Mouse (Mus musculus) hindbrain, embryonic 11.5 days (tissue): ENCODE measurements around the gene Mef2c. TPM values are rescaled to one million over a fixed set of nuclear protein-coding genes. Genes with fewer than 3 reads are reported as not detected.

Experiments
- ATAC-seq: fragments of 200-750 bp; cut with Nextera tagmentation; 2 replicates; pipeline ENCODE4 v1.8.0; 2017; ENCODE audit warnings: mild to moderate bottlenecking, moderate TSS enrichment, moderate library complexity; ENCODE audit not compliant: low FRiP score
- DNase-seq: peaks from one replicate; pipeline ENCODE4 v3.0.0-alpha.2; 2015; ENCODE audit warnings: low spot score
- H3K27ac ChIP-seq: fragments of 300-500 bp; sonication (generic); 2 replicates; pipeline ENCODE4 v1.5.1; 2014; ENCODE audit warnings: mild to moderate bottlenecking, low read depth, low read length
- H3K27me3 ChIP-seq: fragments of 300-500 bp; sonication (generic); 2 replicates; pipeline ENCODE4 v1.6.1; 2014; ENCODE audit warnings: mild to moderate bottlenecking, low read length, moderate library complexity, mixed read lengths; ENCODE audit not compliant: control insufficient read depth, insufficient read depth
- H3K36me3 ChIP-seq: fragments of 300-500 bp; sonication (generic); 2 replicates; pipeline ENCODE4 v1.6.1; 2014; ENCODE audit warnings: mild to moderate bottlenecking, low read length, moderate library complexity, mixed read lengths; ENCODE audit not compliant: control insufficient read depth, insufficient read depth
- H3K4me1 ChIP-seq: fragments of 300-500 bp; sonication (generic); replicated peaks from 2 replicates; pipeline ENCODE4 v1.6.1; 2014; ENCODE audit warnings: low read length, mixed read lengths; ENCODE audit not compliant: control insufficient read depth, insufficient read depth
- H3K4me2 ChIP-seq: fragments of 300-500 bp; sonication (generic); replicated peaks from 2 replicates; pipeline ENCODE4 v1.6.1; 2014; ENCODE audit warnings: mild to moderate bottlenecking, low read depth, low read length
- H3K4me3 ChIP-seq: fragments of 300-500 bp; sonication (generic); 2 replicates; pipeline ENCODE4 v1.5.1; 2014; ENCODE audit warnings: low read depth, low read length
- H3K9ac ChIP-seq: fragments of 300-500 bp; sonication (generic); 2 replicates; pipeline ENCODE4 v1.6.1; 2014; ENCODE audit warnings: low read depth, low read length
- H3K9me3 ChIP-seq: fragments of 300-500 bp; sonication (generic); 2 replicates; pipeline ENCODE4 v1.6.1; 2016; ENCODE audit warnings: low read length; ENCODE audit not compliant: control insufficient read depth
- WGBS: fragments of 180-500 bp; shearing (Covaris S2); extraction: QIAGEN DNeasy Blood & Tissue Kit; methylation state at CpG from one replicate; pipeline ENCODE4 v1.1.7; 2014; 5-methylcytosine and 5-hydroxymethylcytosine counted together
- polyA plus RNA-seq: library from polyadenylated mRNA; unstranded; fragments of >200 nt; fragmentation: Nextera tagmentation; extraction: Ambion mirVana; gene quantifications from 2 replicates; pipeline ENCODE4 v1.2.1, GENCODE M21; 2014

The Mef2c gene
- polyA plus RNA-seq, 1 experiment from 2014 or later: 18.7 TPM

DNA sequence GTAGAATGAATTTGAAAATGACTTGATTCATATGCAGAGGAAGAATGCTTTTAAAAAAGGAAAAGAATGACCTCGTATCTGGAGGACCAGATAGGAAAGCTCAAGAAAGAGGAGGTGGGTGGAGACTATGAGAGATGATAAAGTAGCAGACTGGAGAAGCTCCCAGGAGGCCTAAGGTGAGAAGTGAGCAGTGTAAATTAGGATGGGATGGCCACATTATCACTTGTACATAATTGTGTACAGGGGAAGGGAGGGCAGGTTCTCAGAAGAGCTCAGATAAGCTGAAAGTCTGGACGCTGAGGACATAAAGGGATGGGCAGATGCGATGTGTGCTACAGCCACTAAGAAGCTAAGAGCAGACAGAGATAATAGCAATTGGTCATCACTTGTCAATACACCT lies 124.3 kb downstream of the Mef2c start:
- Histone ChIP-seq H3K27ac (no peak overlapping the region), H3K27me3 (no peaks in the 10 kb centered on the region), H3K4me3 (no peak overlapping the region), H3K9me3 (no peaks in the 10 kb centered on the region), H3K4me2 (no peak overlapping the region), H3K9ac (no peak overlapping the region), H3K36me3 (no peaks in the 10 kb centered on the region), H3K4me1 (no peaks in the 10 kb centered on the region)
- 89% methylated on average over 3 of the region's 3 CpGs for WGBS
- DNase-seq: no peak
- no peak for ATAC-seq

DNA sequence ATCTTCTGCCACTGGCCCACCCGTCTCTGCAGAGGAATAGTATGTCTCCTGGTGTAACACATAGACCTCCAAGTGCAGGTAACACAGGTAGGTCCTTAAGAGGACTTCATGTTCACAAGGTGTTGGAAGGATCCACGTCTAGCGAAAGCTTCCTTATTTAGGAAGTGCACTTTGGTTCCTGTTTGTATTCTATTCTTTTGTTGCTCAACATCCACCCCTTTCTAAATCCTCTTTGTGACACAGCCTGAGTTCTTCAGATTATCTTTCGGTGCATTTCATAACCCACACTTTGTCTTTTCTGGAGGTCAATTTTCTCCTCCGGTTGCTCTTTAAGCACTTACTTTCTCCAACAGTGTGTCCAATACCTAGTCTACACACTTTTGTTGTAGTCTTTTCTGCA lies 129.3 kb downstream of the Mef2c start:
- no peak overlapping the region for H3K4me3 ChIP-seq
- H3K27ac ChIP-seq: no peak overlapping the region
- H3K4me1 ChIP-seq: no peaks in the 10 kb centered on the region
- H3K4me2 ChIP-seq: no peak overlapping the region
- no peaks in the 10 kb centered on the region for H3K36me3 ChIP-seq
- DNase-seq (no peak), ATAC-seq (no peak)
- H3K9me3 ChIP-seq: no peaks in the 10 kb centered on the region
- no peaks in the 10 kb centered on the region for H3K27me3 ChIP-seq
- 92% methylated on average over 5 of the region's 5 CpGs for WGBS
- H3K9ac ChIP-seq: no peak overlapping the region

DNA sequence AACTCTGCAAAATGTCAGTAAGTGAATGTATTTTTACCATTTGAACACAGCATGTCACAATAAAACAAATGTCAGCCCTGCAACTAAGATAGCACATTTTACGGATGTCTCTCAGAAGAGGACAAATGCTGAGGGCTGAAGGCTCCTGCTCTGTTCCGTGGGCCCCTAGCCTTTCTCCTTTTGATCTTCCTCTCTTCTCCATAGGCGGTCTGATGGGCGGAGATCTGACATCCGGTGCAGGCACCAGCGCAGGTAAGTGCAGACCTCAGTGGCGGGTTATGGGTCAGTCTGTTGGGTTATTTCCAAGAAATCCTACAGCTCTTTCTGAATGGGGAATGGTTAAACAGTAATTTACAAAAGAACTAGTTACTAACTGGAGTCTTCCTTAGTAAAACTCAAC lies 131.4 kb downstream of the Mef2c start:
- ATAC-seq (no peak), DNase-seq (no peak)
- no peaks in the 10 kb centered on the region for H3K27me3 ChIP-seq
- H3K9ac ChIP-seq: no peak overlapping the region
- H3K4me2 ChIP-seq: no peak overlapping the region
- H3K36me3 ChIP-seq: no peaks in the 10 kb centered on the region
- no peak overlapping the region for H3K4me3 ChIP-seq
- no peaks in the 10 kb centered on the region for H3K9me3 ChIP-seq
- WGBS: 47% methylated on average over 7 of the region's 7 CpGs
- H3K27ac ChIP-seq: no peak overlapping the region
- no peaks in the 10 kb centered on the region for H3K4me1 ChIP-seq

DNA sequence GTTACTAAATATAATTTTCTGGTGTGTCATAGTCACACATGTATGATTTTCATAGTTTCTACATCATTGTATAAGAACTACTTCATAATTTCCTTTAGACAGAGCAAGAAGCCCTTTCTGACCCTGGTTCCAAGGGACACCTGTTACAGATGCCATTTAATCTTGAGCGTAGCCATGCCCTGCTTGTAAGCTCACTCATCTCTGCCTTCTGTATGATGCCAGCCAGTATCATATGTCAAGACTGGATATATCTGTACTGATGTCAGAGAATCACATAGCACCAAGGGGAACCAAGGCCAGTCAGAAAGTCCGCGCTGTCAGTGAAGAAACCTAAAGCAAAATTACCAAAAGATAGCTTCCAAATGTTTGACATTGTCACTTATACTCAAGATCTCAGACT lies 133.8 kb downstream of the Mef2c start:
- DNase-seq (no peak), ATAC-seq (no peak)
- H3K4me3 ChIP-seq: no peak overlapping the region
- WGBS: 96% methylated on average over 3 of the region's 3 CpGs
- no peaks in the 10 kb centered on the region for H3K27me3 ChIP-seq
- no peak overlapping the region for H3K9ac ChIP-seq
- H3K9me3 ChIP-seq: no peaks in the 10 kb centered on the region
- H3K4me1 ChIP-seq: no peaks in the 10 kb centered on the region
- H3K36me3 ChIP-seq: no peaks in the 10 kb centered on the region
- no peak overlapping the region for H3K27ac ChIP-seq
- no peak overlapping the region for H3K4me2 ChIP-seq

DNA sequence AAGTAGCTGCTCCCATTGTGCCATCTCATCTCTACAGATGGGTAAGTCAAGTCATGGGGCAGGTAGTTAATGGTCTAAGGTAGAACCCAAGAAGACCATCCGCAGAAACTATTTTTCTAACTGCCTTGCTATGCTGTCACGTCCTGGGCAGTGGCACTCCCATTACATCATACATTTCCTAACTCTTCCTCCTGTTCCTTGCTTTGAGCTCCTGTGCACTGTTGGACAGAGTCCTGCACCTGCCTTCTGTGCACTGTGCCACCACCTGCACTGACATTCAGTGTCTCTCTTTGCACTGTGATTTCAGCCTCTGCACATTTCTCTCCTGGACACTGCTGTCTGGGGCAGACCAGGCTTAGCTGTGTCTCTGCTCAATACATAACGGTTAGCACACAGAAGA lies 134.9 kb downstream of the Mef2c start:
- Histone ChIP-seq H3K27me3 (no peaks in the 10 kb centered on the region), H3K4me2 (no peak overlapping the region), H3K4me3 (no peak overlapping the region), H3K9me3 (no peaks in the 10 kb centered on the region), H3K4me1 (no peaks in the 10 kb centered on the region), H3K36me3 (no peaks in the 10 kb centered on the region), H3K9ac (no peak overlapping the region), H3K27ac (no peak overlapping the region)
- DNase-seq (no peak), ATAC-seq (no peak)
- 93% methylated on average over 3 of the region's 3 CpGs for WGBS

DNA sequence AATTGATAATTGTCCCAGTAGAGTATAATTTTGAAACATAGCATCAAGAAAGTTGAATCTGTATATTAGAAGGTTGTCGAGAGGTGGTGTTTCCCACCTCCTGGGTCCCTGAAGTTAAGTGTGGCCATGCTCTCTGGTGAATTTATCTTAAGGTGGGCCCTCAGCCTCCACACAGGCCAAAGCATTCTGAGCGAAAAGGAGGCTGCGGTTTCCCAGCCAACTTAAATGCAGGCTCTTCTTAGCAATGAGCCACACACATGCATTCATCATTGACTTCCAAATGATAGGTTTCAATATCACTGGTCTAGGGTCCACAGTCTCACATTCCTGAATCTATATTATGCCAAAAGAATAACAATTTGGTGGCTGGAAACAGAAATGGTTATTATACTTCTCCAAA lies 145.2 kb downstream of the Mef2c start:
- DNase-seq: no peak
- H3K4me1 ChIP-seq: no peaks in the 10 kb centered on the region
- no peak overlapping the region for H3K4me3 ChIP-seq
- H3K4me2 ChIP-seq: no peak overlapping the region
- H3K9ac ChIP-seq: no peak overlapping the region
- 94% methylated on average over 3 of the region's 3 CpGs for WGBS
- no peak overlapping the region for H3K27ac ChIP-seq
- no peaks in the 10 kb centered on the region for H3K36me3 ChIP-seq
- H3K27me3 ChIP-seq: no peaks in the 10 kb centered on the region
- H3K9me3 ChIP-seq: no peaks in the 10 kb centered on the region
- ATAC-seq: no peak

DNA sequence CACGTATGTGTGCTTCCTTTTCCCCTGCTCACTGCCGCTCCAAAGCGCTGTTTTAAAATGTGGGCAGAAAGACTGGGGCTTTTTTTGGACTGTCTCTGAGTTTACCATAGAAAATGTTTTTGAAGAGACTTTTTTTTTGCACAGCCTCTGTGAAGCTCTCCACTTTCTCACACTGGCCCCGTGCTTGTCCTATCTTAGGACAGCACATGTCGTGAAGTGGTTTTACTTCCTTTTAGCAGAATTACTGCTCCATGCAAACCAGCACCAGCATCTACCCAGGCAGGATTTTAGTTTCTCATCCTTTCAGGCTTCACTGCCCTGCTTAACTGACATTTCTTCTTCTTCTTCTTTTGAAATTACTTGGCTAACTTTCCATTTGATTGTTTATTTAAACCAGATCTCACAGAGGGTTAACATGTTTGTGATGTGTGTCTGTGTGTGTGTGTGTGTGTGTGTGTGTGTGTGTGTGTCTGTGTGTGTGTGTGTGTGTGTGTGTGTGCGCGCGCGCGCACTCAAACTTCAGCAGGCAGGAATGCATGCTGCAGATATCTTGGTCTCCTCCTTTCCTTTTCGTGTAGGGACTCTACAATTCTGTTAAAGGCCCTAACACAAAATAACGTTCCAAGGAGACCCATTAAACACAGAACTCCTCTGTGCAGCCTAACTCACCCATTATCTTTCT lies 146.1 kb downstream of the Mef2c start:
- H3K9ac ChIP-seq: no peak overlapping the region
- no peak for DNase-seq
- H3K4me2 ChIP-seq: no peak overlapping the region
- no peaks in the 10 kb centered on the region for H3K36me3 ChIP-seq
- no peaks in the 10 kb centered on the region for H3K9me3 ChIP-seq
- H3K4me3 ChIP-seq: no peak overlapping the region
- WGBS: 95% methylated on average over 12 of the region's 12 CpGs
- no peak overlapping the region for H3K27ac ChIP-seq
- no peaks in the 10 kb centered on the region for H3K4me1 ChIP-seq
- ATAC-seq: no peak
- no peaks in the 10 kb centered on the region for H3K27me3 ChIP-seq

DNA sequence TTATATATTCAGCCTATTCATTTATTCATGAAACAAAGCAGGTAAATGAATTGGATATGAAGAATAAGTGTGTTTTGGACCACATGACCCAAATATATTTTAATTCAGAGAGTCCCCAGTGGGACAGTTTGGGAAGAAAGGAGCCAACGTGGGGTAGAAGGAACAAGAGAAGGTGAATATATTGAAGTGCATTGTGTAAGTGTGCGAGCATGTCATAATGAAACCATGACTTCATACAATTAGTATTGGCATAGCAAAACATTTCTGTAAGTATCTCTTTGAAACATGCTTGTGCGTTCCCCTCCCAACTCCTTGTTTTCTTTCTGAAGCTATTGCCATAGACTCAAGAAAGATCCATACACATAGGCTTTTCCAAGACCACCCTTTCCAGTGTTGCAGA lies 147.0 kb downstream of the Mef2c start:
- 90% methylated on average over 3 of the region's 3 CpGs for WGBS
- H3K27me3 ChIP-seq: no peaks in the 10 kb centered on the region
- H3K9ac ChIP-seq: no peak overlapping the region
- no peak overlapping the region for H3K4me3 ChIP-seq
- no peaks in the 10 kb centered on the region for H3K36me3 ChIP-seq
- ATAC-seq: no peak
- DNase-seq: no peak
- no peaks in the 10 kb centered on the region for H3K9me3 ChIP-seq
- H3K27ac ChIP-seq: no peak overlapping the region
- H3K4me1 ChIP-seq: no peaks in the 10 kb centered on the region
- no peak overlapping the region for H3K4me2 ChIP-seq

DNA sequence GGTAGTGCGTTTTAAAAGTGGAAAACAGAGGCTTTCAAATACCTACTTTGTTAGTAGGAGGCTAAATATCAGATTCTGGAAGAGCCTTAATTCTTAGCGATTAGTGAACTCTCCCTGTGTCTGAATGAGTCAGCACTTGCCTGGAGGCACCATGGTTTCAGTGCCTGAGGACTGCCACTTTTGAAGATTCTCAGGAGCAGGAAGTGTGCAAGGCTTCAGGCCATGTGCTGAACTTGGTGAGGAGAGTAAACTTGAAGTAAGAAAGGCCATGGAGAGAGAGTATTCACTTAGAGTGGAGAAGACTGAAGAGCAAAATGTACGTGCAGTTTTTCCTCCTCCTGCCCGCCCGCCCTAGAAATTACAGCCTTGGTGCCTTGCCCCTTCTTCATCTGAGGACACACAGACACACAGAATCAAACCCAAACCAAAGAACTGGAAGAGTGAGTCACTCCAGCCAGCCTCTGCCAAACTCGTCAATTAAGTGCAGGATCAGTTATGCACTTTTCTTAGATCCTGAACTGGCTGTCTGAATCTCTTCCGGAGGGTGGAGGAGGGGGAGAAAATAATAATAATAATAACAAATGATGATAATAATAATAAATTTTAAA lies 148.2 kb downstream of the Mef2c start:
- H3K27ac ChIP-seq: no peak overlapping the region
- H3K9ac ChIP-seq: no peak overlapping the region
- no peak overlapping the region for H3K4me3 ChIP-seq
- WGBS: 88% methylated on average over 7 of the region's 7 CpGs
- no peaks in the 10 kb centered on the region for H3K36me3 ChIP-seq
- DNase-seq (no peak), ATAC-seq (no peak)
- no peaks in the 10 kb centered on the region for H3K9me3 ChIP-seq
- no peaks in the 10 kb centered on the region for H3K27me3 ChIP-seq
- H3K4me2 ChIP-seq: no peak overlapping the region
- H3K4me1 ChIP-seq: no peaks in the 10 kb centered on the region
